Mouse (Mus musculus) mouse trophoblast stem cell (cell line): ENCODE measurements around the gene Sorbs2.
"Not testable (repeated sequence)": the region's sequence is repeated elsewhere in the genome, so short reads cannot be mapped to it uniquely, and the experiment has no call there.

Experiments used
- in situ Hi-C, 2 experiments: fragments of 300-500 bp; cut with MseI, MboI; formaldehyde crosslinking; loops; 2 replicates in 1 of 2; 3 replicates in 1 of 2; pipeline ENCODE4 v1.15.1; 2025

Gene Sorbs2

GRCm38 (mm10) chr8:45833896-45834295 is 326.3 kb downstream of the Sorbs2 start:
- in situ Hi-C loops, result no loop called here

- in situ Hi-C loops, result no loop called here
Observed at GRCm38 (mm10) chr8:45843306-45843705, 335.7 kb downstream of the Sorbs2 start.

- in situ Hi-C loops, result no loop called here
Observed at GRCm38 (mm10) chr8:45844097-45844885, 336.7 kb downstream of the Sorbs2 start.

GRCm38 (mm10) chr8:45844911-45845481 is 337.4 kb downstream of the Sorbs2 start:
- in situ Hi-C loops, result no loop called here

- in situ Hi-C loops, result no loop called here
Observed at GRCm38 (mm10) chr8:45845906-45846305, 338.3 kb downstream of the Sorbs2 start.

GRCm38 (mm10) chr8:45855118-45855517 is 347.5 kb downstream of the Sorbs2 start:
- in situ Hi-C loops, result no loop called here

- in situ Hi-C loops, result no loop called here
Observed at GRCm38 (mm10) chr8:45857734-45858133, 350.1 kb downstream of the Sorbs2 start.

GRCm38 (mm10) chr8:45858391-45858790 is 350.8 kb downstream of the Sorbs2 start:
- in situ Hi-C loops, result no loop called here

- in situ Hi-C loops, result not testable (repeated sequence)
Observed at GRCm38 (mm10) chr8:45871587-45871986, 364.0 kb downstream of the Sorbs2 start.

GRCm38 (mm10) chr8:45872077-45872476 is 364.5 kb downstream of the Sorbs2 start:
- in situ Hi-C loops, result no loop called here

GRCm38 (mm10) chr8:45874945-45875626 is 367.5 kb downstream of the Sorbs2 start:
- in situ Hi-C loops, result no loop called here

- in situ Hi-C loops, result no loop called here
Observed at GRCm38 (mm10) chr8:45876397-45876796, 368.8 kb downstream of the Sorbs2 start.
